Comparison of ENCODE assay signal across 8 mouse cellular contexts in genomic region chr5:137305822-137306221, GRCm38 (mm10). TPM values are rescaled to one million over a fixed set of nuclear protein-coding genes. Genes with fewer than 3 reads are reported as not detected.
DNase-seq lines count a peak whose midpoint lies in the region; ATAC-seq and TF ChIP-seq lines count a peak whose summit lies in the region.

No protein-coding gene starts in this region.

- 41% methylated on average over 3 of the region's 3 CpGs for WGBS in kidney, embryonic 16.5 days
- WGBS in hindbrain, embryonic 16.5 days: 56% methylated on average over 3 of the region's 3 CpGs
- WGBS in midbrain, postnatal 0 days: 75% methylated on average over 3 of the region's 3 CpGs

- peaks cover 58% of the 10 kb centered on the region for H3K36me3 ChIP-seq in kidney, embryonic 16.5 days (ENCODE audit: insufficient read depth, low read length)
- H3K36me3 ChIP-seq in hindbrain, embryonic 16.5 days (ENCODE audit: control insufficient read depth, insufficient read depth, low read length): peaks cover 18% of the 10 kb centered on the region
- peaks cover 24% of the 10 kb centered on the region for H3K36me3 ChIP-seq in midbrain, postnatal 0 days (ENCODE audit: insufficient read depth, low read length)

- H3K9ac ChIP-seq in kidney, embryonic 16.5 days (replicated peaks; ENCODE audit: low read length): peak overlapping the region; percentile 99; the same call in 1 of the 2 replicates
- peak overlapping the region; percentile 19; the same call in 1 of the 2 replicates for H3K9ac ChIP-seq in hindbrain, embryonic 16.5 days (ENCODE audit: low read depth, low read length)
- 0 out of 2 replicates have a peak overlapping the region, but pooled peaks have one; percentile 2 for H3K9ac ChIP-seq in midbrain, postnatal 0 days (replicated peaks; ENCODE audit: low read length, poor library complexity, severe bottlenecking)

- TF ChIP-seq CTCF in midbrain, postnatal 0 days (IDR thresholded peaks at IDR 0.05): no peak

- no peak overlapping the region for H3K27ac ChIP-seq in kidney, embryonic 16.5 days (ENCODE audit: low read length)
- no peak overlapping the region for H3K27ac ChIP-seq in hindbrain, embryonic 16.5 days (ENCODE audit: low read depth, low read length)
- H3K27ac ChIP-seq in midbrain, postnatal 0 days (ENCODE audit: low read depth, low read length): no peak overlapping the region

- ATAC-seq in kidney, embryonic 16.5 days (ENCODE audit: low FRiP score, low TSS enrichment): no peak
- ATAC-seq in hindbrain, embryonic 16.5 days: no peak
- no peak for ATAC-seq in midbrain, postnatal 0 days (ENCODE audit: low FRiP score)

- H3K4me1 ChIP-seq in kidney, embryonic 16.5 days (ENCODE audit: insufficient read depth, low read length): peaks cover 32% of the 10 kb centered on the region
- peaks cover 33% of the 10 kb centered on the region for H3K4me1 ChIP-seq in hindbrain, embryonic 16.5 days (ENCODE audit: control insufficient read depth, insufficient read depth, low read depth, low read length)
- H3K4me1 ChIP-seq in midbrain, postnatal 0 days (ENCODE audit: insufficient read depth, low read length): peaks cover 15% of the 10 kb centered on the region

- H3K4me2 ChIP-seq in kidney, embryonic 16.5 days (replicated peaks; ENCODE audit: low read depth, low read length): peak overlapping the region; percentile 67
- H3K4me2 ChIP-seq in hindbrain, embryonic 16.5 days (ENCODE audit: low read length): peak overlapping the region; percentile 81
- H3K4me2 ChIP-seq in midbrain, postnatal 0 days (ENCODE audit: low read depth, low read length, poor library complexity, severe bottlenecking): peak overlapping the region; percentile 71

- peak overlapping the region; percentile 94 for H3K4me3 ChIP-seq in kidney, embryonic 16.5 days (ENCODE audit: low read length)
- H3K4me3 ChIP-seq in hindbrain, embryonic 16.5 days (ENCODE audit: low read length): peak overlapping the region; percentile 69
- H3K4me3 ChIP-seq in midbrain, postnatal 0 days (ENCODE audit: low read depth, low read length): peak overlapping the region; percentile 86; the same call in 1 of the 2 replicates

- H3K27me3 ChIP-seq in kidney, embryonic 16.5 days (ENCODE audit: insufficient read depth, low read length): no peaks in the 10 kb centered on the region
- H3K27me3 ChIP-seq in hindbrain, embryonic 16.5 days (replicated peaks; ENCODE audit: control insufficient read depth, insufficient read depth, low read length): no peaks in the 10 kb centered on the region
- H3K27me3 ChIP-seq in midbrain, postnatal 0 days (ENCODE audit: insufficient read depth, low read length): no peaks in the 10 kb centered on the region

- no peak for DNase-seq in kidney, postnatal 25 days
- peak; percentile 67 for DNase-seq in ZHBTc4 (ENCODE audit: low read depth, low spot score)
- DNase-seq in midbrain, postnatal 0 days (ENCODE audit: low spot score): no peak
- no peak for DNase-seq in layer of hippocampus, adult 9-10 months (ENCODE audit: low spot score)
- DNase-seq in retina, postnatal 1 day: no peak
- DNase-seq in spleen, adult 12 weeks (ENCODE audit: low spot score): no peak

- no peaks in the 10 kb centered on the region for H3K9me3 ChIP-seq in kidney, embryonic 16.5 days (ENCODE audit: low read length)
- H3K9me3 ChIP-seq in hindbrain, embryonic 16.5 days (ENCODE audit: control insufficient read depth, low read length): no peaks in the 10 kb centered on the region
- H3K9me3 ChIP-seq in midbrain, postnatal 0 days (ENCODE audit: low read length): no peaks in the 10 kb centered on the region

RNA-seq across cellular contexts. Expression of gene Srrt, which starts 1.7 kb away (rescaled TPM):
- polyA plus RNA-seq in kidney, embryonic 16.5 days (2015; fragmentation: Nextera tagmentation; extraction: Ambion mirVana): 158 and 165 TPM in 2 replicates
- 88.1 and 100 TPM in 2 replicates for polyA plus RNA-seq in hindbrain, embryonic 16.5 days (2015; fragmentation: Nextera tagmentation; extraction: Ambion mirVana)
- total RNA-seq in midbrain, postnatal 0 days (2014; rRNA removed): 112 and 114 TPM in 2 replicates
- polyA plus RNA-seq in midbrain, postnatal 0 days (2015; fragmentation: Nextera tagmentation; extraction: Ambion mirVana): 53.4 and 56.4 TPM in 2 replicates

RNA-seq across cellular contexts. Expression of gene Trip6, which starts 8.4 kb away (rescaled TPM):
- polyA plus RNA-seq in kidney, embryonic 16.5 days (2015; fragmentation: Nextera tagmentation; extraction: Ambion mirVana): 90.1 and 102 TPM in 2 replicates
- polyA plus RNA-seq in hindbrain, embryonic 16.5 days (2015; fragmentation: Nextera tagmentation; extraction: Ambion mirVana): 13.2 and 17.3 TPM in 2 replicates
- total RNA-seq in midbrain, postnatal 0 days (2014; rRNA removed): 11.6 and 17.5 TPM in 2 replicates
- polyA plus RNA-seq in midbrain, postnatal 0 days (2015; fragmentation: Nextera tagmentation; extraction: Ambion mirVana): 10.3 and 10.9 TPM in 2 replicates

RNA-seq across cellular contexts. Expression of gene Ufsp1, which starts 11.4 kb away (rescaled TPM):
- polyA plus RNA-seq in kidney, embryonic 16.5 days (2015; fragmentation: Nextera tagmentation; extraction: Ambion mirVana): 7.2 and 7.8 TPM in 2 replicates
- 25.5 and 29.6 TPM in 2 replicates for polyA plus RNA-seq in hindbrain, embryonic 16.5 days (2015; fragmentation: Nextera tagmentation; extraction: Ambion mirVana)
- total RNA-seq in midbrain, postnatal 0 days (2014; rRNA removed): 24.5 and 29.3 TPM in 2 replicates
- polyA plus RNA-seq in midbrain, postnatal 0 days (2015; fragmentation: Nextera tagmentation; extraction: Ambion mirVana): 35.0 and 41.2 TPM in 2 replicates

RNA-seq across cellular contexts. Expression of gene Ache, which starts 18.5 kb away (rescaled TPM):
- polyA plus RNA-seq in kidney, embryonic 16.5 days (2015; fragmentation: Nextera tagmentation; extraction: Ambion mirVana): 3.0 and 3.1 TPM in 2 replicates
- 86.8 and 102 TPM in 2 replicates for polyA plus RNA-seq in hindbrain, embryonic 16.5 days (2015; fragmentation: Nextera tagmentation; extraction: Ambion mirVana)
- 168 and 174 TPM in 2 replicates for total RNA-seq in midbrain, postnatal 0 days (2014; rRNA removed)
- polyA plus RNA-seq in midbrain, postnatal 0 days (2015; fragmentation: Nextera tagmentation; extraction: Ambion mirVana): 132 and 148 TPM in 2 replicates

RNA-seq across cellular contexts. Expression of gene Slc12a9, which starts 27.6 kb away (rescaled TPM):
- 16.3 and 16.6 TPM in 2 replicates for polyA plus RNA-seq in kidney, embryonic 16.5 days (2015; fragmentation: Nextera tagmentation; extraction: Ambion mirVana)
- 24.5 and 26.7 TPM in 2 replicates for polyA plus RNA-seq in hindbrain, embryonic 16.5 days (2015; fragmentation: Nextera tagmentation; extraction: Ambion mirVana)
- total RNA-seq in midbrain, postnatal 0 days (2014; rRNA removed): 28.9 and 30.4 TPM in 2 replicates
- 27.0 and 27.8 TPM in 2 replicates for polyA plus RNA-seq in midbrain, postnatal 0 days (2015; fragmentation: Nextera tagmentation; extraction: Ambion mirVana)

Comparison
In these comparisons a context has a peak if more than half of its experiments do, and no peak if none do; other contexts are left out.
1. H3K9ac ChIP-seq: peak in every context shown above with its lines; median percentile 99 in kidney, embryonic 16.5 days; 19 in hindbrain, embryonic 16.5 days; 2 in midbrain, postnatal 0 days.